Mouse (Mus musculus) heart, adult 2 months (tissue): Measurements from ENCODE around the gene Tbx1.

Experiments
- CTCF ChIP-seq: fragments of 200-600 bp; IDR thresholded peaks from 2 replicates; pipeline ENCODE4 v1.8.1; 2022; ENCODE audit warnings: antibody characterized with exemption, mild to moderate bottlenecking, moderate library complexity
- EP300 ChIP-seq: fragments of 200-500 bp; IDR thresholded peaks from 2 replicates; pipeline ENCODE4 v1.6.1; 2011; ENCODE audit warnings: low read depth, low read length, control low read depth; ENCODE audit not compliant: insufficient read depth
- POLR2A ChIP-seq: fragments of 200-500 bp; IDR thresholded peaks from 2 replicates; pipeline ENCODE4 v1.6.1; 2011; ENCODE audit warnings: mild to moderate bottlenecking, low read depth, low read length, control low read depth; ENCODE audit not compliant: insufficient read depth

- TF ChIP-seq CTCF (no peak), POLR2A (no peak), EP300 (no peak)
Observed at GRCm38 (mm10) chr16:18552106-18552710, 38.3 kb downstream of the Tbx1 start.
